Comparison of ENCODE assay signal across 30 mouse cellular contexts in the genomic region with DNA sequence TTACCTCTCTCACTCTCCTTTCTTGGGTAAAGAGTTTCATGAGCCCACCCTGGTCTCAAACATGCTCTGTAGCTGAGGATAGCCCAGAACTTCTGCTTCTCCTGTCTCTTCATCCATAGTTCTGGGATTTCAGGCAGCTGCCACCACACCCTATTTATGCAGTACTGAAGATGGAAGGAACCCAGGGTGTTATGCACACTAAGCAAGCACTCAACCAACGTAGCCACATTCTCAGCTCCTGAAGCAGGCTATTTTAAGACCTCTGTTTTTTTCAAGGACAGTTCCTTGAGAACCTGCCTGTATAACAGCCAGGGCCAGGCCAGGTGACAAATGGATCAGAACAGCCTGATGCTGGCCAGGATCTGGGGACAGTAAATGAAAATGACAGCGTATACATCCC. TPM values are rescaled to one million over a fixed set of nuclear protein-coding genes. Genes with fewer than 3 reads are reported as not detected.
"Had no signal": no experiment of that assay in that cellular context is flagged by ENCODE, and none has a peak within 500 bp of the region (broad histone marks: within the 10 kb centered on the region; RNA-seq: fewer than 3 reads in every experiment).

No protein-coding gene starts in this region.

- H3K9me3 ChIP-seq: limb, embryonic 15.5 days; midbrain, embryonic 10.5 days had no signal

- H3K4me3 ChIP-seq: layer of hippocampus, adult 2 months; limb, embryonic 12.5 days; limb, embryonic 15.5 days; megakaryocyte, embryonic 14.5 days; midbrain, embryonic 10.5 days had no signal

- ATAC-seq: inflammation-experienced regulatory T-cells, adult 6 months; liver, postnatal 0 days had no signal

- H3K9ac ChIP-seq: limb, embryonic 12.5 days; limb, embryonic 15.5 days; liver, embryonic 14.5 days; liver, postnatal 0 days had no signal

- H3K4me1 ChIP-seq: limb, embryonic 12.5 days; limb, embryonic 15.5 days; megakaryocyte, embryonic 14.5 days had no signal

- H3K36me3 ChIP-seq: limb, embryonic 12.5 days; limb, embryonic 15.5 days had no signal

- H3K4me2 ChIP-seq: limb, embryonic 12.5 days; limb, embryonic 15.5 days; liver, embryonic 11.5 days had no signal

- H3K27me3 ChIP-seq: limb, embryonic 12.5 days; limb, embryonic 15.5 days had no signal

- H3K27ac ChIP-seq: kidney, postnatal 0 days; layer of hippocampus, adult 2 months; limb, embryonic 12.5 days; limb, embryonic 15.5 days; liver, embryonic 14.5 days; macrophage; midbrain, embryonic 10.5 days; stomach, postnatal 0 days had no signal

- DNase-seq: kidney, adult 18-20 months; kidney, adult 9 months; kidney, postnatal 25 days; layer of hippocampus, adult 9-11 months; layer of hippocampus, postnatal 36 days; left cerebral cortex, postnatal 4 days; liver, postnatal 0 days; midbrain, embryonic 14.5 days; thymus, adult 2 months; thymus, postnatal 14 days; thymus, postnatal 4 days had no signal

RNA-seq across cellular contexts. Expression of a gene that starts 14.4 kb away (rescaled TPM):
- polyA plus RNA-seq: inflammation-experienced regulatory T-cells, adult 6 months had no signal

RNA-seq across cellular contexts. Expression of a gene that starts 51.2 kb away (rescaled TPM):
- total RNA-seq: layer of hippocampus, adult 2 months; layer of hippocampus, postnatal 36 days; left cerebral cortex, adult 8-10 months; left cerebral cortex, postnatal 14 days; left cerebral cortex, postnatal 4 days; midbrain, postnatal 0 days had no signal
- polyA plus RNA-seq: inflammation-experienced regulatory T-cells, adult 6 months; intestine, embryonic 16.5 days; kidney, postnatal 0 days; large intestine, adult 2 months; limb, embryonic 12.5 days; limb, embryonic 15.5 days; liver, embryonic 11.5 days; liver, embryonic 14.5 days; liver, postnatal 0 days; macrophage; midbrain, embryonic 10.5 days; midbrain, embryonic 14.5 days; neural tube, embryonic 11.5 days; neural tube, embryonic 14.5 days; stomach, embryonic 14.5 days; stomach, postnatal 0 days had no signal
